Mouse (Mus musculus) midbrain, embryonic 11.5 days (tissue): Measurements from ENCODE around the gene Cyba. TPM values are rescaled to one million over a fixed set of nuclear protein-coding genes. Genes with fewer than 3 reads are reported as not detected.

Experiments
- ATAC-seq: fragments of 200-750 bp; cut with Nextera tagmentation; 2 replicates; pipeline ENCODE4 v1.8.0; 2017; ENCODE audit warnings: moderate TSS enrichment, moderate library complexity; ENCODE audit not compliant: low FRiP score
- DNase-seq: peaks from one replicate; pipeline ENCODE4 v3.0.0; 2015; ENCODE audit warnings: low spot score; ENCODE audit errors: missing footprints
- H3K27ac ChIP-seq: fragments of 300-500 bp; sonication (generic); 2 replicates; pipeline ENCODE4 v1.5.1; 2014; ENCODE audit warnings: low read depth, low read length
- H3K27me3 ChIP-seq: fragments of 300-500 bp; sonication (generic); 2 replicates; pipeline ENCODE4 v1.6.1; 2014; ENCODE audit warnings: mild to moderate bottlenecking, low read length, moderate library complexity, mixed read lengths; ENCODE audit not compliant: control insufficient read depth, insufficient read depth
- H3K36me3 ChIP-seq: fragments of 300-500 bp; sonication (generic); 2 replicates; pipeline ENCODE4 v1.6.1; 2014; ENCODE audit warnings: mild to moderate bottlenecking, low read length, moderate library complexity, mixed read lengths; ENCODE audit not compliant: control insufficient read depth, insufficient read depth
- H3K4me1 ChIP-seq: fragments of 300-500 bp; sonication (generic); 2 replicates; pipeline ENCODE4 v1.6.1; 2014; ENCODE audit warnings: low read length; ENCODE audit not compliant: control insufficient read depth, insufficient read depth
- H3K4me2 ChIP-seq: fragments of 300-500 bp; sonication (generic); 2 replicates; pipeline ENCODE4 v1.6.1; 2014; ENCODE audit warnings: mild to moderate bottlenecking, moderate library complexity
- H3K4me3 ChIP-seq: fragments of 300-500 bp; sonication (generic); 2 replicates; pipeline ENCODE4 v1.5.1; 2014; ENCODE audit warnings: low read depth, low read length
- H3K9ac ChIP-seq: fragments of 300-500 bp; sonication (generic); 2 replicates; pipeline ENCODE4 v1.6.1; 2014; ENCODE audit warnings: low read length
- H3K9me3 ChIP-seq: fragments of 300-500 bp; sonication (generic); 2 replicates; pipeline ENCODE4 v1.6.1; 2016; ENCODE audit warnings: low read length; ENCODE audit not compliant: control insufficient read depth
- WGBS: fragments of 180-500 bp; shearing (Covaris S2); extraction: QIAGEN DNeasy Blood & Tissue Kit; methylation state at CpG from one replicate; pipeline ENCODE4 v1.1.7; 2014; 5-methylcytosine and 5-hydroxymethylcytosine counted together
- polyA plus RNA-seq: library from polyadenylated mRNA; unstranded; fragments of >200 nt; fragmentation: Nextera tagmentation; extraction: Ambion mirVana; gene quantifications from 2 replicates; pipeline ENCODE4 v1.2.1, GENCODE M21; 2014

The Cyba gene
- polyA plus RNA-seq, 1 experiment from 2014 or later: 61.6 TPM

DNA sequence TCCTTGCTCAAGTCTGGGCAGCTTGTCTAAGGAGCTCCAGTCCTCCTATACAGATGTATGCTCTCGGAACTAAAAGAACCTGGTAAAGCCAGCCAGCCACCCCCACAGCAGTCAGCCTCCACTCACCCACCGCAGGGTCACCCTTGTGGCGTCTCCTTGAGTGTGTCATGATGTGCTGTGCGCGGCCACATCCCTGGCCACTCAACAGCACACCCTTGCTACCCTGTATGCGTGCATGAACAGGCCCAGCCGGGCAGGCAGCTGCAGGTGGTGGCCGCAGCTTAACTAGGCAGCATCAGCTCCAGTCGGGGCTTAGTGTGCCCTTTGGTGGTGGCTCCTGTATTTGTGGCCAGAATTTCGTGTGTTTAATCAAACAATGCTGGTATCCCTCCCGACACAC, 24.4 kb upstream of the Cyba start:
- Histone ChIP-seq H3K4me3 (no peak overlapping the region), H3K27me3 (peaks cover 28% of the 10 kb centered on the region), H3K4me2 (no peak overlapping the region), H3K9me3 (no peaks in the 10 kb centered on the region), H3K4me1 (peaks cover 12% of the 10 kb centered on the region), H3K27ac (no peak overlapping the region), H3K36me3 (no peaks in the 10 kb centered on the region), H3K9ac (no peak overlapping the region)
- 79% methylated on average over 11 of the region's 11 CpGs for WGBS
- DNase-seq: no peak
- ATAC-seq: no peak

DNA sequence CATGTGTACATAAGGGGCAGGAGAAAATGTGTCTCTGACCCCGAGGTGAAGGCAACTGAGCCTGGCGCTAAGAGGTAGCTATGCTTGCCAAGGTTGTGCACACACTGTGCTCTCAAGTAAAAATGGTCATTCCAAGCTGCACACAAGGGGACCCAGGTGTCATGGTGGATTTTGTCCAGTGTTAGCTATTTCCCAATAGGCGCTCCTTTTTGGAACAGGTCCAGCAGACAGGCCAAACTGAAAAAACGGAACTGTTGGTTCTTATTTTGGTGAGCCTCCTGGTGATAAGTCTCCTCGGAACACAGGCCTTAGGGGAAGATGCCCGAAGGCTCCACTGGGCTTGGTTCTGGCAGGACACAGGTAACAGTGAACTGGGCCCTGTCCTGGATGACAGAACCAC, 21.7 kb upstream of the Cyba start:
- Histone ChIP-seq H3K36me3 (no peaks in the 10 kb centered on the region), H3K27ac (no peak overlapping the region), H3K9ac (no peak overlapping the region), H3K4me1 (no peaks in the 10 kb centered on the region), H3K4me2 (no peak overlapping the region), H3K4me3 (no peak overlapping the region), H3K9me3 (no peaks in the 10 kb centered on the region), H3K27me3 (peaks cover 2% of the 10 kb centered on the region; the same call in 1 of the 2 replicates)
- ATAC-seq (no peak), DNase-seq (no peak)
- WGBS: 88% methylated on average over 6 of the region's 6 CpGs

DNA sequence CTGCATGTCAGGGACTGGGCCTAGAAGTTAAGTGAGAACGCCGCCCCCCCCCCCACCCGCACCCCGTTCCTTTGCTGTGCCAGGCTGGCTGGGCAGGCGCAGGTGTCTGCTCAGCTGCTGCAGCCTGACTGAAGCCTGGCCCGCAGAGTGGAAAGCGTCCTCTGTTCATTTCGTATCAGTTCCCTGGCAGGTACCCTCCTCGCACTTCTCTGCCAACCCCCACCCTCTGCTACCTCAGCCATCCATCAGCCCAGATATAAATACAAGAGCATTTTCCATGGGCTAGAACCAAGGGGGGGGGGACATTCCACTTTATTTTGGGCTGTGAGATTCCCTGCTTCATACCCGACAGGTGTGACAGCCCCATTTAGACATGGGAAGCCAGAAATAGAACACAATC, 19.4 kb upstream of the Cyba start:
- no peaks in the 10 kb centered on the region for H3K4me1 ChIP-seq
- H3K9me3 ChIP-seq: no peaks in the 10 kb centered on the region
- no peaks in the 10 kb centered on the region for H3K36me3 ChIP-seq
- H3K9ac ChIP-seq: no peak overlapping the region
- no peak for DNase-seq
- WGBS: 91% methylated on average over 10 of the region's 10 CpGs
- no peak overlapping the region for H3K4me3 ChIP-seq
- H3K4me2 ChIP-seq: no peak overlapping the region
- H3K27me3 ChIP-seq: no peaks in the 10 kb centered on the region
- H3K27ac ChIP-seq: no peak overlapping the region
- ATAC-seq: no peak

DNA sequence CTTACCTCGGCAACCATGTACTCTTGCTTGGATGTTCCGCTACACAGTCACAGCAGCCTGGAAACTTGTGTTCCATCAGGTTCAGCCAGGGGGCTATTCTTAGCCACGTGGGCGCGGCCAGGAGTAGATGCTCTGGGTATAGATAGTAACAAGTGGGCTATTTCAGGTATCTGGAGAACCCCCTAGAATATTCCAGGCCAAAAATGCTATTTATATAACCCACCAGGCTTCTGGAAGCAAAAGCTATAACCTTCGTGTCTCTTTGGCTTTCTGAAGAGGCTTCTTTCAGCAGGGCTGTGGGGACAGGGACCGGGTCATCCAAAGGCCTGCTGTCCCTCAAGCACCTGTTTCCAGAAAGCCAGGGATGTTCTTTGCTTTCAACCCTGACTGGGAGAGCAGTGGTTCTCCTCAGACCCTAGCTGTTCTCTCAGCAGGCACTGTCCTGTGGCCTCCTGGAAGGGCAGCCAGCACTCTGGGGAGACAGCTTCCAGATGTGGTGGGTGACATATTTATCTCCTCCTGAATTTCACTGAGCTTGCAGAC, 18.5 kb upstream of the Cyba start:
- DNase-seq (no peak), ATAC-seq (no peak)
- Histone ChIP-seq H3K36me3 (no peaks in the 10 kb centered on the region), H3K4me3 (no peak overlapping the region), H3K9ac (no peak overlapping the region), H3K4me1 (no peaks in the 10 kb centered on the region), H3K27ac (no peak overlapping the region), H3K4me2 (no peak overlapping the region), H3K27me3 (no peaks in the 10 kb centered on the region), H3K9me3 (no peaks in the 10 kb centered on the region)
- 82% methylated on average over 7 of the region's 7 CpGs for WGBS

DNA sequence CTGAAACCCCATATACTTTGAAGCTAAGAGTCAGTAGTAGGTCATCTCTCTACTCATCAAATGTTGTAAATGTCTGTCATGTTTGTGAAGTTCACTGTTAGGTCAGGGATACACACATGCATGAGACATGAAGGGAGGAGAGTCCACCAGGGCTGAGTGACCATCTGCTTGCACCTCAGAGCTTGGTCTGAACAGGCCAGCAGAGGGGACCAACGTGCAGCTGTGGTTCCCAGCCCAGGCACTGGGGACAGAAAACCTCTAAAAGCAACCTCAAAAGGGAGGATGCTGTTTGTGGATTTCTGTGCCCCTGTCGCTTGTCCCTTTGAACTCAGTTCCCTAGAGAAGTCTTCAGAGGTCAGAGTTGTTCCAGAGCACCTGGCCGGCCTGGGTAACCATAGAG, 12.5 kb upstream of the Cyba start:
- 59% methylated on average over 3 of the region's 3 CpGs for WGBS
- Histone ChIP-seq H3K4me1 (peaks cover 8% of the 10 kb centered on the region), H3K9ac (no peak overlapping the region), H3K27me3 (no peaks in the 10 kb centered on the region), H3K36me3 (no peaks in the 10 kb centered on the region), H3K9me3 (no peaks in the 10 kb centered on the region), H3K4me2 (peak overlapping the region; percentile 0; the same call in 1 of the 2 replicates), H3K27ac (no peak overlapping the region), H3K4me3 (no peak overlapping the region)
- ATAC-seq: no peak
- DNase-seq: no peak

DNA sequence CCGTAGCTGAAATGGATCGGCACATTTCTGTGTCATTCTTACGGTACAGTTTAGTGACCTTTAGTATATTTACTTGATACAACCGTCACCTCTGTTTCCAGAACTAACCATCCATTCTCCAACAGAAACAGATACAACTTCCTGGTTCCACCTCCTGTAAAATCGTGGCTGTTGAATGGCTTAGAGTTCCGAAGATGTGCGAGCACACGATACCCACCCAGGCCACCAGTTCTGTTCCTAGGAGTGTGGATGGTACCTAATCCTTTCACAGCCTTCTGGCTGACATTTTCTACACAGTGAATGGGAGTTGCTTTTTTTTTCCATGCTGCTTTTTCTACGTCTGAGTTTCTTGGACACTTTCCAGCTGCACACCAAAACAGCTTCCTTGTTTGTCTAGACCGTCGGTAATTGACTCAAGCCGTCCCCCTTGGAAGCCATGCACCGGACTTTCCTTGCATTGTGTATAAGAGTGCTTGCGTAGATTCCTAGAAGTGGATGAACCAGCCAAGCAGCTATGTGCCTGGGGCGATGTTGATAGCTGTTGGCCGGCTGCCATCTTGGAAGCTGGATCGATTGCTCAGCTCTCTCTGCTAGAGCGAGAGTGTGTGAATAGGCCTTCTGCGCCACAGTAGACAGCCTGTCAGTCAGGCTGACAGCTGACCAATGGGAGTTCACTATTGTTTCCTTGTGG, 11.5 kb upstream of the Cyba start:
- peak overlapping the region; percentile 57 for H3K4me2 ChIP-seq
- peak overlapping the region; percentile 89 for H3K9ac ChIP-seq
- ATAC-seq (no peak), DNase-seq (peak; percentile 93)
- H3K9me3 ChIP-seq: no peaks in the 10 kb centered on the region
- peaks cover 5% of the 10 kb centered on the region for H3K36me3 ChIP-seq
- peak overlapping the region; percentile 94 for H3K27ac ChIP-seq
- peak overlapping the region; percentile 56 for H3K4me3 ChIP-seq
- 37% methylated on average over 19 of the region's 19 CpGs for WGBS
- H3K27me3 ChIP-seq: no peaks in the 10 kb centered on the region
- H3K4me1 ChIP-seq: peaks cover 8% of the 10 kb centered on the region

DNA sequence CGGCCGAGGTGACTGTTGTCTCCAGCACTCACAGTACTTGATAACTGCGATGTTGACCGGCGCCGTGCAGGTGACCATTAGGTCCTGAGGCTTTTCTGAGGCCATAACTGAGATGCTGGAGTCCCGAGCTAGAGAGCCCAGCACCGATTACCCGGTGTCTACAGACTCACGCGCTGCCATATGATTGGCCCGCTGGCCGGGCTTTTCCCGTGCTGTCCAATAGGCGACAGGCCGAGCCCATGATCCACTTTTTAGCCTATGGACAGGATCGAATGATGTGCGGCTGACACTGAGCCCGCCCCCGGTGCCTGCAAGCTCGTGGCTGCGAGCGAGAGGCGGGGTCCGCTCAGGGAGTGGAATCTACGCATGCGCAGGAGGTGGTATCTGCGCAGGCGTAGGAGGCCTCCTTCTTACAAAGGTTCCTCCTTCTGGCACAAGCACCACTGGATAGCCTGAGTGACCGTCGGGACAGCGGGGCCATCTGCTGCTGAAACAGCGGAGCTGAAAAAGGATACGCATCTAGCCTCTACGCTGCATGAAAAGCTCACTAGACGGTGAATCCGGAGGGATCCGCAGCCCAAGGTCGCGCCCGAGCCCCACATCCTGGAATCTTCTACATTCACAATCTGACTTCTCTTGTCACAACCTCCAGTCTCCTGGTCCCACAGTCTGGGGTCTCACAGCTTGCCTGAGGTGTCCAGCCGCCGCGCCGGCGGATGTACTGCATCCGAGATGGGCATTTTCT, 10.7 kb upstream of the Cyba start, which contains the start of gene Mvd:
Gene Mvd (minus strand): TSS at position 161 of the 745 bp plus-strand sequence.
- Histone ChIP-seq H3K4me3 (peak within 1 kb of the TSS; percentile 56), H3K4me1 (peaks cover 8% of the 10 kb centered on the region), H3K36me3 (peaks cover 6% of the 10 kb centered on the region), H3K27me3 (no peaks in the 10 kb centered on the region), H3K27ac (peak within 1 kb of the TSS; percentile 94), H3K4me2 (peak within 1 kb of the TSS; percentile 57), H3K9ac (peak within 1 kb of the TSS; percentile 89), H3K9me3 (no peaks in the 10 kb centered on the region)
- DNase-seq (peak; percentile 99), ATAC-seq (peak; percentile 99)
- WGBS: under 1% methylated on average over 47 of the region's 47 CpGs

DNA sequence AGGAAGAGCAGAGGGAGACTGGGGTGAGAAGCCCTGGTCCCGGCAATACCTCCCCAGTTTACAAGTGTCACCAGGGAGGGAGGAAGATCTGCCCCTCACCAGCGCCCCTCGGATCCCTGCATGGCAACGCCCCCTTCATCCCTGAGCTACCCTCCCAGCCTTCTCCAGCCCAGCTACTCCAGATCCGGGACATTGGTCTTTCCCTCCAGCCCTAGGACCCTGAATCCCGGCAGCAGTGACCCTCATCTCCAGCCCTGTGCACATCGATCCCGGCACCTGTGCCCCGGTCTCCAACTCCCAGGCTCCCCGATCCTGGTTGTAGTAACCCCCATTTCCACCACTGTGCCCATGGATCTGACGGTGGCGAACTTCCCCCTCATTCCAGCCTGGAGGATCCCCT, 10.1 kb upstream of the Cyba start:
- peaks cover 8% of the 10 kb centered on the region for H3K4me1 ChIP-seq
- H3K36me3 ChIP-seq: peaks cover 6% of the 10 kb centered on the region
- H3K4me2 ChIP-seq: peak overlapping the region; percentile 57
- peak overlapping the region; percentile 56 for H3K9ac ChIP-seq
- WGBS: 2% methylated on average over 12 of the region's 12 CpGs
- peak overlapping the region; percentile 45; the same call in 1 of the 2 replicates for H3K27ac ChIP-seq
- ATAC-seq: peak; percentile 40
- H3K4me3 ChIP-seq: peak overlapping the region; percentile 56
- H3K9me3 ChIP-seq: no peaks in the 10 kb centered on the region
- no peaks in the 10 kb centered on the region for H3K27me3 ChIP-seq
- DNase-seq: no peak

DNA sequence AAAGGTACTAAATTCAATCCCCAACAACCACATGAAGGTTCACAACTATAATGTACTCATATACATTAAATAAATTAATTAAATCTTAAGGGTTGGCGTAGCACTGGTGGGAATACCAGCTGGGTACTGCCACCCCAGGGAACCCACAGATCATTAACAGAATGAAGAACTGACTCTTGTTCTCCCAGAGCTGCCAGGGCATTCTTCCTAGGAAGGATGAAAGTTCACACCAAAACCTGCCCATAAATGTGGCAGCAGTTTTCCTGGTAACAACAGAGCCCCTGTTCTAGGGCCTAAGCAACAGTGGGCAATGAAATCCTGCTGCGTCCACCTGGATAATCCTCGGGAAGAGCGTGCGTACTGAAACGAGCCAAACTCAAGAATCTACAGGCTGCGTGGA, 9.6 kb upstream of the Cyba start:
- peaks cover 8% of the 10 kb centered on the region for H3K4me1 ChIP-seq
- DNase-seq: no peak
- H3K36me3 ChIP-seq: peaks cover 6% of the 10 kb centered on the region
- H3K4me3 ChIP-seq: peak overlapping the region; percentile 56
- H3K27ac ChIP-seq: no peak overlapping the region
- peak overlapping the region; percentile 57 for H3K4me2 ChIP-seq
- no peak for ATAC-seq
- H3K9me3 ChIP-seq: no peaks in the 10 kb centered on the region
- 22% methylated on average over 7 of the region's 7 CpGs for WGBS
- H3K9ac ChIP-seq: peak overlapping the region; percentile 56
- no peaks in the 10 kb centered on the region for H3K27me3 ChIP-seq
